Mouse (Mus musculus) liver, adult 2 months (tissue): ENCODE data around the gene Dpp6.

Source experiments
- CTCF ChIP-seq: fragments of 200-500 bp; IDR thresholded peaks from 2 replicates; pipeline ENCODE4 v1.5.1; 2011; ENCODE audit warnings: low read depth, low read length, control low read depth
- POLR2A ChIP-seq: fragments of 200-500 bp; IDR thresholded peaks from 2 replicates; pipeline ENCODE4 v1.6.1; 2011; ENCODE audit warnings: low read length, control low read depth; ENCODE audit not compliant: insufficient read depth; ENCODE audit errors: extremely low read depth

DNA sequence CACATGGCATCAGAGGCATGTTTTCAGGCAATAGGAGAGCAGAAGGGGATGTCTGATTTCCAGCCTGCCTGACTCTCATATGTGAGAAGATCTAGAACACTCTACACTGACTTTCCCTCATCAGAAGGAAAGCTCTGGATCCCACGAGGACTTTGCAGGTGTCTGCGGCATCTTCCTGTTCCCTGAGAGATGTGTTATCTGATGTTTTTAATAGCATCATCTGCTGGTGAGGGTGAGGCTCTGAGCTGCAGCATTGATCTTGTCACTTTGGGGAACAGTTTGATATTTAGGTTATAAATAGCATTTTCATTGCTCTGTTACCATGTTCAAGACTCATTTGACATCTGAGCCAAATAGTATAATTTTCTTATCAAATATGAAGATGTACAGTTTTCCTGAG lies 388.8 kb downstream of the Dpp6 start:
- TF ChIP-seq POLR2A (no peak), CTCF (no peak)
